Mouse (Mus musculus): ENCODE data around the gene Ogfr. TPM values are rescaled to one million over a fixed set of nuclear protein-coding genes. Genes with fewer than 3 reads are reported as not detected.

The Ogfr gene
- 19.6 TPM for polyA plus RNA-seq (2014; fragmentation: Illumina TruSeq; extraction: RNeasy Lipid Tissue Mini Kit (QIAGEN cat#74804))

GRCm38 (mm10) chr2:180589123-180589831 lies at the start of gene Ogfr:
Gene Ogfr, plus strand, starts transcription at chr2:180589245.

GRCm38 (mm10) chr2:180581002-180581401 lies 8.0 kb upstream of the Ogfr start, which contains the start of gene Mrgbp:
Gene Mrgbp, plus strand, starts transcription at chr2:180581304.

GRCm38 (mm10) chr2:180597490-180597889 lies 8.4 kb downstream of the Ogfr start, which contains the start of gene Col9a3:
Gene Col9a3, plus strand, starts transcription at chr2:180597790.

GRCm38 (mm10) chr2:180642555-180643260 lies 53.7 kb downstream of the Ogfr start, which contains the start of gene Tcfl5:
Gene Tcfl5, minus strand, starts transcription at chr2:180642708.

Other genes starting within 250 kb of the Ogfr start
- gene Slco4a1, start 133.0 kb upstream of the Ogfr start, polyA plus RNA-seq (2014; fragmentation: Illumina TruSeq; extraction: RNeasy Lipid Tissue Mini Kit (QIAGEN cat#74804)), result not detected
- gene Ntsr1, start 89.3 kb upstream of the Ogfr start, polyA plus RNA-seq (2014; fragmentation: Illumina TruSeq; extraction: RNeasy Lipid Tissue Mini Kit (QIAGEN cat#74804)), result not detected
- 20.0 TPM for gene Mrgbp, start 7.9 kb upstream of the Ogfr start, polyA plus RNA-seq (2014; fragmentation: Illumina TruSeq; extraction: RNeasy Lipid Tissue Mini Kit (QIAGEN cat#74804))
- gene Col9a3, start 8.5 kb downstream of the Ogfr start, polyA plus RNA-seq (2014; fragmentation: Illumina TruSeq; extraction: RNeasy Lipid Tissue Mini Kit (QIAGEN cat#74804)), result 0.20 TPM
- 0.71 TPM for gene Tcfl5, start 53.5 kb downstream of the Ogfr start, polyA plus RNA-seq (2014; fragmentation: Illumina TruSeq; extraction: RNeasy Lipid Tissue Mini Kit (QIAGEN cat#74804))
- 20.8 TPM for gene Dido1, start 120.8 kb downstream of the Ogfr start, polyA plus RNA-seq (2014; fragmentation: Illumina TruSeq; extraction: RNeasy Lipid Tissue Mini Kit (QIAGEN cat#74804))
- 64.2 TPM for gene Gid8, start 120.9 kb downstream of the Ogfr start, polyA plus RNA-seq (2014; fragmentation: Illumina TruSeq; extraction: RNeasy Lipid Tissue Mini Kit (QIAGEN cat#74804))
- 0.51 TPM for gene Slc17a9, start 136.0 kb downstream of the Ogfr start, polyA plus RNA-seq (2014; fragmentation: Illumina TruSeq; extraction: RNeasy Lipid Tissue Mini Kit (QIAGEN cat#74804))
- gene Bhlhe23, start 187.7 kb downstream of the Ogfr start, polyA plus RNA-seq (2014; fragmentation: Illumina TruSeq; extraction: RNeasy Lipid Tissue Mini Kit (QIAGEN cat#74804)), result not detected

All from ovary, adult 10 weeks (tissue).